Mouse (Mus musculus) embryonic fibroblast, embryonic 13.5 days (primary cell): Measurements from ENCODE around the gene Csf2rb2. TPM values are rescaled to one million over a fixed set of nuclear protein-coding genes. Genes with fewer than 3 reads are reported as not detected.
A peak's percentile ranks its signal among the peaks of the same experiment; 100 is the strongest.
"Not testable (repeated sequence)": the region's sequence is repeated elsewhere in the genome, so short reads cannot be mapped to it uniquely, and the experiment has no call there.

ENCODE experiments used
- H3K27ac ChIP-seq: 2 replicates; pipeline ENCODE4 v1.5.1; 2012; ENCODE audit warnings: low read length, control low read depth, inconsistent platforms; ENCODE audit not compliant: insufficient read depth
- H3K4me1 ChIP-seq: 2 replicates; pipeline ENCODE4 v1.6.1; 2011; ENCODE audit warnings: low read length; ENCODE audit not compliant: control insufficient read depth, insufficient read depth
- H3K4me3 ChIP-seq: 2 replicates; pipeline ENCODE4 v1.5.1; 2011; ENCODE audit warnings: mild to moderate bottlenecking, control low read depth, low read length; ENCODE audit not compliant: insufficient read depth
- CTCF ChIP-seq: IDR thresholded peaks from 2 replicates; pipeline ENCODE4 v1.5.1; 2011; ENCODE audit warnings: mild to moderate bottlenecking, control low read depth, low read length, moderate library complexity, borderline replicate concordance; ENCODE audit not compliant: insufficient read depth
- POLR2A ChIP-seq: IDR thresholded peaks from 2 replicates; pipeline ENCODE4 v1.6.1; 2011; ENCODE audit warnings: low read depth, mild to moderate bottlenecking, control low read depth, low read length, moderate library complexity
- polyA plus RNA-seq: library from polyadenylated mRNA; stranded (reverse); fragments of >200 nt; gene quantifications from 2 replicates; pipeline ENCODE4 v1.2.4, GENCODE M21; 2011; ENCODE audit warnings: low read depth; ENCODE audit not compliant: missing spikeins, insufficient read length

Gene Csf2rb2
- 0.30 TPM in 1 of 2 replicates, not detected in the other for polyA plus RNA-seq

GRCm38 (mm10) chr15:78305341-78305933, at the start of gene Csf2rb2:
Csf2rb2 (minus strand) TSS chr15:78305721.
- TF ChIP-seq CTCF = no peak
- TF ChIP-seq POLR2A = no peak
- Histone ChIP-seq H3K27ac (no peak within 1 kb of the TSS), H3K4me1 (0 out of 2 replicates have a peak, but pooled peaks cover 1% of the 10 kb centered on the region), H3K4me3 (no peak within 1 kb of the TSS)

DNA sequence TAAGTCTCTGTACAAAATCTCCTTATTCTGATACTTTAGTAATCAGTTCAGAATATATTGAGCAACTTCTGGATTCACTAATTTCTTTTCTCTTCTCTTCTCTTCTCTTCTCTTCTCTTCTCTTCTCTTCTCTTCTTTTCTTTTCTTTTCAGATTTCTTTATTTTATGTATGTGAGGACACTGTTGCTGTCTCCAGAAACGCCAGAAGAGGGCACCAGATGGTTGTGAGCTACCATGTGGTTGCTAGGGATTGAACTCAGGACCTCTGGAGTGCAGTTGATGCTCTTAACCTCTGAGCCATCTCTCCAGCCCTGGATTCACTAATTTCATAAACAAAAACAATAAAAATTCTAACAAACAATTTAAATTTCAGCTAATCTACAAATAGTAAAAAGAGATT, 49.4 kb upstream of the Csf2rb2 start:
- H3K4me3 ChIP-seq = no peak overlapping the region
- no peak for TF ChIP-seq POLR2A
- TF ChIP-seq CTCF = peak; percentile 46; the same call in 1 of the 2 replicates
- no peak overlapping the region for H3K27ac ChIP-seq
- H3K4me1 ChIP-seq = no peaks in the 10 kb centered on the region

DNA sequence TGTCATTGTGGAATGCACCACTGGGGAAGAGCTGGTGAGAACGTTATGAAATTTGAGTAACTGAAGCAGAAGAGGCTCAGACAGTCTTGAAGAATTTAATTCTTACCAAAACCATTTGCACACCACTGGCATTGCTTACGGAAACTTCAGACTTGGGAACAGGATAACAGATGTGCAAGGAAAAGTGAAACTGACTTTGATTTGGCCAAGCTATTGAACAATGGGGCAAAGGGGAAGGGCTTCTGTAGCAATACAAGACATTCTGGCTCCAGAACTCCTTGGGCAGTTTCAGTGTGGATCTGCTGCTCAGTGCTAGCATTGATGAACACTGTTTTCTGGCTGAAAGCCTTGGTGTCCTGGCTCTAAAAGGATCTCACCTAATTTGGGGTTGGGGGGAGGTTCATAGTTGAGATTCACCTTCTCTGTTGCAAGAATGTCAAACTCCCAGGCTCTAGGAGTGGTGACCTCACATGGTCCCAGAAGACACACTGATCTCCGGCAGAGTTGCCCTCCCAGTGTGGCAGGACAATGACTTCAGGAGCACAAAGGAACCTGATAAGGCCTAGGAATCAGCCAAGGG, 46.2 kb upstream of the Csf2rb2 start:
- Histone ChIP-seq H3K27ac (no peak overlapping the region), H3K4me1 (no peaks in the 10 kb centered on the region)
- TF ChIP-seq CTCF (no peak), POLR2A (no peak)

GRCm38 (mm10) chr15:78344567-78344966, 39.0 kb upstream of the Csf2rb2 start:
- TF ChIP-seq CTCF (no peak), POLR2A (no peak)
- Histone ChIP-seq H3K27ac (no peak overlapping the region), H3K4me3 (no peak overlapping the region), H3K4me1 (no peaks in the 10 kb centered on the region)

More for the DNA sequence above, 46.2 kb upstream of the Csf2rb2 start:
- no peak overlapping the region for H3K4me3 ChIP-seq

DNA sequence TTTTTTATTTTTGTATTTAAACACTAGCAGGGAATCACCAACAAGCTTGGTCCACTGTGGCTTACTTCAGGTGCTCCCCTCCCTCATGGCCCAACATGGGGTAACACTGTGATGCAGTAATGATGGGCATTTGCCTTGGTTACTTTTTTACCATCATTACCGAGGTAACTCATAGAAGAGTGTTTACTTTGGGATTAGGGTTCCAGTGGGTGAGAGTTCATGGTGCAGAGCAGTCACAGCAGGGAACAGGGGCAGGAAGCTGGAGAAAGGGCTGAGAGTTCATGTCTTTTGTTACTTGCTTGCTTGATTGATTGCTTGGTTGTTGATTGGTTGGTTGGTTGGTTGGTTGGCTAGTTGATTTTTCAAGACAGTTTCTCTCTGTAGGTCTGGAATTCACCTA, 38.2 kb upstream of the Csf2rb2 start:
- Histone ChIP-seq H3K27ac (no peak overlapping the region), H3K4me1 (no peaks in the 10 kb centered on the region), H3K4me3 (no peak overlapping the region)
- TF ChIP-seq CTCF (no peak), POLR2A (no peak)

DNA sequence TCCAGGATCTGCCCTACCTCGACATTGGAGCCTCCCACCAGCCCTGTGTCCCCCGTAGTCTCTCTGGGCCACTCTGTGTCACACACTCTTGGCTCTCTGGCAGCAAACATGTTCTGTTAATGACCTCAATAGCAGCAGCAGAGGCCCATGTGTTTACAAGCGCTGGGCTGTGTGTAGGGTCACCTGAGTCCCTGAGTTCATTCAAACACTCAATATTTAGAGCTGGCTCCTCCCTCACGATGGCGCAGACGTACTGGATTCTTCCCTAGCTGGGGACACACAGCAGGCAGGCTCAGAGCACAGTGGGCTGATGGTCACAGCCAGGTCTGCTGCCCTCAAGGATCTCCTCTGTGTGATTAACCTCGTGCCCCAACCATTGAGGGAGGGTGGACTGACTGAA, 35.4 kb upstream of the Csf2rb2 start:
- not testable (repeated sequence) for H3K4me3 ChIP-seq, H3K4me1 ChIP-seq, H3K27ac ChIP-seq

GRCm38 (mm10) chr15:78339627-78340423, 34.3 kb upstream of the Csf2rb2 start:
- H3K27ac ChIP-seq, H3K4me3 ChIP-seq, H3K4me1 ChIP-seq: not testable (repeated sequence)
- peak; percentile 93 for TF ChIP-seq CTCF

GRCm38 (mm10) chr15:78334380-78334779, 28.9 kb upstream of the Csf2rb2 start:
- Histone ChIP-seq H3K27ac (no peak overlapping the region), H3K4me3 (no peak overlapping the region), H3K4me1 (no peaks in the 10 kb centered on the region)
- TF ChIP-seq CTCF (no peak), POLR2A (no peak)

DNA sequence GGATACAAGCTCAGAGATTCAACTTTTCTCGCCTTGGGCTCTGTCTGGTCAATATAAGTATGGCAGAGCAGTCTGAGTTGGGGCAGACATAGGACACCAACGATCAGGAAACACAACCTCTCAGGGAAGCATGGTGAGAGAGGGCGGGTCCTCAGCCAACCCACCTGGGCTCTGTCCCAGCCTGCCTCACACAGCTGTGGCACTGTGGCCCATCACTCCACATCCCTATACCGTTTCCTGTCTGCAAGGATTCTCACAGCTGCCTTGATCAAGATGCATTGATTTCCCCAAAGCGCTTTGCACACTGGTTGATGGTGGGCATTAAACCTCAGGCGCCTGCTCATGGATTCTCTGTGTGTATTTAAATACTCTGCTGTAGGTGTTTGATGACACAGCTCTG, 27.5 kb upstream of the Csf2rb2 start:
- no peaks in the 10 kb centered on the region for H3K4me1 ChIP-seq
- TF ChIP-seq CTCF (no peak), POLR2A (no peak)
- no peak overlapping the region for H3K27ac ChIP-seq
- no peak overlapping the region for H3K4me3 ChIP-seq
